Mouse (Mus musculus) brain, embryonic 14.5 days (tissue): ENCODE measurements around the gene Rdh7.

Experiments used
- CTCF ChIP-seq: fragments of 200-500 bp; IDR thresholded peaks from 2 replicates; pipeline ENCODE4 v1.5.1; 2012; ENCODE audit warnings: inconsistent platforms, mild to moderate bottlenecking, moderate library complexity, borderline replicate concordance; ENCODE audit not compliant: insufficient read depth, insufficient read length; ENCODE audit errors: extremely low read depth
- POLR2A ChIP-seq: fragments of 200-500 bp; IDR thresholded peaks from 2 replicates; pipeline ENCODE4 v1.6.1; 2012; ENCODE audit warnings: mild to moderate bottlenecking, inconsistent platforms, borderline replicate concordance; ENCODE audit not compliant: poor library complexity, insufficient read depth, insufficient read length, severe bottlenecking; ENCODE audit errors: extremely low read depth

- no peak for TF ChIP-seq CTCF
- no peak for TF ChIP-seq POLR2A
Observed at GRCm38 (mm10) chr10:127866232-127866631, 22.4 kb downstream of the Rdh7 start, which contains the start of gene Rdh16f2.
